Mouse (Mus musculus) gastrocnemius, postnatal 36 days (tissue): ENCODE data around the gene Rassf7. TPM values are rescaled to one million over a fixed set of nuclear protein-coding genes. Genes with fewer than 3 reads are reported as not detected.

Source experiments
- DNase-seq, 2 experiments: peaks; one replicate each; pipeline ENCODE4 v3.0.0; 2022
- intact Hi-C: fragments of 180-260 bp; cut with DNase I; formaldehyde crosslinking; loops from one replicate; pipeline ENCODE4 v1.15.1; 2025
- total RNA-seq, 2 experiments: library from RNA; stranded (reverse); gene quantifications; 2 replicates each; pipeline ENCODE4 v1.2.3; 2021

The Rassf7 gene
- total RNA-seq, 2 experiments from 2014 or later = 0.59 TPM; not detected in 1

DNA sequence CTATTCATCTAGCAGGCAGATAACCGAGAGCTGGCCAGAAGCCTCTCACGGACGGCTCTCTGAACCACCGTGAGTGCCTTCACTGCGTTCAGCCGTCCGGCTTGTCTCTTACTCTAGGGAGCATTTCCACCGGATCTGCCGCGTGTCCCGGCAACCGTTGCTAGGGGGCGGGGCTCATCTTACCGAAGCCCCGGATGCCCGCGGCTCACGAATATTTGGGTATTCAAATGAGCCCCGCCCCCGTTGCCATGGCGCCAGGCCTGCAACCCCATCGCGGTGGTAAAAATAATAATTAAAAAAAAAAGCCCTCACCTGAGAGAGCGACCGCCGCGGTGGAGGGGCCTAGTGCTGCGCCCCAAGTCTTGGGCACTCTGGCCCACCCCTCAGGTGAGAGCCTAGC, 20.8 kb upstream of the Rassf7 start:
- peak; percentile 74 to 78 for DNase-seq
- intact Hi-C loops = no loop called here

GRCm38 (mm10) chr7:141195754-141196153, 19.9 kb upstream of the Rassf7 start:
- intact Hi-C loops = no loop called here
- DNase-seq = no peak

DNA sequence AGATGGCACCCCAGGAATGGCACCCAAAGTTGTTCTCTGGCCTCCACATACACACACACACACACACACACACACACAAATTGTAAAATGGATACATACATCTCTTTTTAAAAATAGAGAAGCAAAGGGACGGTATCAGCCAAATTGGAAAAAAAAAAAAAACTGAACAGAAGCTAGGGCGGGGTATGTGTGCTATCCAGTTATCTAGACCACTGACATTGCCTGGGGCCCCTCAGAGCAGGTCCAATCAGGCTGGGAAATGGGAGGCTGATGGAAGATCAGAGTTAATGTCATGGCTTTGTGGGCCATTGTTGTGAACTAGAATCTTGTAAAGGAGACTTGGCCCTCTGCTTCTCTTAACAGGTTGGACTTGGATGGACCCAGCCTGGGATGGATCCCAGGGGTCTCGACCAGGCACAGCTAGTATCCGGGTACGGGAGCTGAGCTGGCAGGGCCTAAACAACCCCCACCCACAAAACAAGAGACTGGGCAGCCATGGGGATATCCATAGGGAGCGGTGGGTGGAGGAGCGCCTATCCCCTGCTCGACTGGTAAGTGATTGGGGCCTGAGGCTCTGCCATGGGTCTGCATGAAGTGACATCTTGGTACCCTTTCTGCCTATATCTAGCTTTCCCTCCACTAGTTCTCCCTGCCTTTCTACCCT, 18.9 kb upstream of the Rassf7 start:
- DNase-seq = no peak
- intact Hi-C loops = no loop called here

- DNase-seq = no peak
- intact Hi-C loops = no loop called here
Observed at GRCm38 (mm10) chr7:141198121-141198520, 17.5 kb upstream of the Rassf7 start.

- DNase-seq = no peak
- intact Hi-C loops = no loop called here
Observed at GRCm38 (mm10) chr7:141204546-141204945, 11.1 kb upstream of the Rassf7 start.

GRCm38 (mm10) chr7:141205504-141205903, 10.2 kb upstream of the Rassf7 start:
- no peak for DNase-seq
- intact Hi-C loops = no loop called here

- intact Hi-C loops = no loop called here
- no peak for DNase-seq
Observed at GRCm38 (mm10) chr7:141206182-141206937, 9.3 kb upstream of the Rassf7 start.

DNA sequence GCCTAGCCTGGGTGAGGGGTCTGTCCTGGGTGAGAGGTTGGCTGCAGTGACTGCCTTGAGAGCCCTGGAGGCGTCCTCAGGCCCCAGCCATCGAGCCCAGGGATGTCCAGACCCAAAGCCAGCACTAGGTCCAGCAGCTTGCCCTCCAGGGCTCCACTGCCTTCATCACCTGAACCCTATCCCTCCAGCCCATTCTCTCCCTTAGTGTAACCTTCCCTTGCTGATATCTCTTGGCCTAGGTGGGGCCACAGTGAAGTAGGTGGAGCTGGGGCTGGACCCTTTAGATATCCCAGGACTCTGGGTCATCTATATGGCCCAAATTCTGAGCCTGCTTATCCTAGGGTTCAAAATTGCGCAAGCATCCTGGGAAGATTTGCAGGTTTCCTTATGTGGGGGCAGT, 6.1 kb upstream of the Rassf7 start:
- DNase-seq = no peak
- intact Hi-C loops = no loop called here

DNA sequence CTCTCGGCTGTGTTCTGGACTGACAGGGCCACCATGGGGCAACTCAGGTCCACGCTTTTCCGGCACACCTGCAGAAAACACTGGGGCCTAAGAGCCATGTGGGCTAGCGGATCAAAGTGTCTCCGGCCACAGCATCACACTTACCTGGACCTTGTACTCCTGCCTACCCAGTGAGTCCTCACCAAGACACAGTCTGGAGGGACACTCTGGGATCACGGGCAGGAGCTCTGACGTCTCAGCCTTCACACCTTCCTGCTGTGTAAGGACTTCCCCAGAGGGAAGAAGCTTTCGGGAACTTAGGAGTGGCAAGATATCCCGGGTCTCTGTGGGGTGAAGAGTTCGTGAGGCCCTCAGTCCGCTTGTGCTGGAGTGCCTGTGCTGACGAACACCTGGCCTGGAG, 5.5 kb upstream of the Rassf7 start:
- intact Hi-C loops = no loop called here
- no peak for DNase-seq

- no peak for DNase-seq
- intact Hi-C loops = no loop called here
Observed at GRCm38 (mm10) chr7:141210606-141211131, 5.0 kb upstream of the Rassf7 start.

DNA sequence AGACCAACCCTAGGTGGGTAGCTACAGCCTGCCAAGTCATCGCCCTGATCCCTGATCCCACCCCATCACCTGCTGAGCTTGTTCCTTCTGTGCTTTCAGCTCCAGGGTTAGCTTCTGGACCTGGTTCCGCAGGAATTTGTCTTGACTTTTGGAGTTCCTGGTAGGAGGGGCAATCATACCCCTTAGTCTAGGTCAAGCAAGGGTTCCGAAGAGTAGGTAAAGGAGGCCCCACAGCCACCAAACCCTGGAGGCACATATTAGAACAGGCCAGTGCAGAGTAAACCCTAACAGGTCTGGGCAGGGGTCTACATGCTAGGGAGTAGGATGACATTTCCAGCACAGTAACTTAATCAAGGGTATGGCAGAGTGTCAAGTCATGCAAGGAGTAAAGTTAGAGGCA, 2.5 kb upstream of the Rassf7 start:
- intact Hi-C loops = no loop called here
- DNase-seq = no peak

DNA sequence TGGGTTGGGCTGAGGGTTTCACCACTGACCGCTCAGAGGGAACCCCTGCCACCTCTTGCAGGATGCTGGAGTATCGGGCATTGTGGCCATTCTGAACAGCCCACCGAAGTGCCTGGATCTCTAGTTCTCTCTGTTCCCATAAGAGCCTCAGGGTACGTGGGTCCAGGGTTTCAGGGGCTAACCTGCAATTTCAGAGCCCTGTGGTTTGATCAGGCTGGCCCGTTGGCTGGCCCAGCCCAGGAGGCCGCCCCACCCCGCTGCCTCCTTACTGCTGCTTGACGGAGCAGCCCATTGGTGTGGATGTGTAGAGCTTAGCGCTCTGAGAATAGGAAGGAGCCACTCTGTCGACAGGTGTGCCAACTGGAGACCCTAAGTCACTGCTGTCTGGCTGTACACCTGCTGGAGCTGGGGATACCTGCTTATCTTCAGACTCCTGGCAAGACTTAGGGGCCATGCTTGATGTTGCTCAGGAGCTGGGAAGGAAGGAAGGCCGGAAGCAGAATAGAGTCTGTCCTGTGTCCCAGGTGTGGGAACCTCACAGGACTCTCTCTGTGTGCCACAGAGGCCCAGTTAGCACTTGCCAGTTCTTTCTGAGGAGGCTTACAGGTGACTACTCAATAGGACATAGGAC, 1.9 kb upstream of the Rassf7 start, which contains the start of gene Lmntd2:
TSS of gene Lmntd2 (minus strand) at position 476 of the 631 bp plus-strand sequence.
- intact Hi-C loops = no loop called here
- DNase-seq = no peak

GRCm38 (mm10) chr7:141214310-141214709, 1.4 kb upstream of the Rassf7 start:
- intact Hi-C loops = no loop called here
- no peak for DNase-seq

DNA sequence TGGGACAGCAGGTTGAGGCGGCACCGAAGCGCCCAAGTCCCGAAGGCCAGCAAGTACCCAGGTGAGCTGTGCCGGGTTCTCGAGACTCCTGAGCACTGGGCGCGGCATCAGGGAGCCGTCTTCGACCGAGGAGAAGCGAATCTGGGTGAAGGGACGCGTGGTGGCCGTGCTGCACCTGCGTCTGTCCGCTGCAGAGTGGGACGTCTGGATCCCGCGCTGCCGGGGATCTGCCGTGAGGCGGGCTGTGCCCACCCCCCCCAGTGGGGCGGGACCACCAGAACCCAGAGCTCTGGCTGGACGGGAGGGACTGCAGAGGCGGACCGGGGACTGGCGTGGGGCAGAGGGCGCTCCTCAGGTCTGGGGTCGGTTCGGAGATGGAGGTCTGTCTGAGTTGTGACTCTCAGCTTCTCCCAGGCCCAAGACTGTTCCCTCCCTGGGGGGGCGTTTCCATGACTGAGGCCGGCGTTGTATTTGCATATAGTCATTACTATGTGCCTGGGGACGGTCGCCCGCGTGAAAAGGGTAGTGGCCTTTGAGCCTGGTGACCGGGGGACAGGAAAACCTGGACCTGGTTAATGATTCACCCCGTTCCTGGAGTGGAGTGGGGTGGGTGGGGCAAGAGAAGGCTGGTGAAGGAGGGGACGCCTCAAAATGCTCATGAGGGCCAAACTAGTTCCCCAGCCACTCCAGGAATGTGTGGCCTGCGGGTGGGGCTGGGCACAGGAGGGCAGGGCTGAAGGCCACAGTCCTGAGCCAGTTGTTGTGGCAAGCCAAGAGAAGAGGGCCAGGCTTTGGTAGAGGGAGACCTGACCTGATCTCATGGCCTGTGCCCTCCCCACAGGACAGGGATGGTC, 447 bp downstream of the Rassf7 start:
- DNase-seq = peak in 1 of 2 experiments; percentile 19

DNA sequence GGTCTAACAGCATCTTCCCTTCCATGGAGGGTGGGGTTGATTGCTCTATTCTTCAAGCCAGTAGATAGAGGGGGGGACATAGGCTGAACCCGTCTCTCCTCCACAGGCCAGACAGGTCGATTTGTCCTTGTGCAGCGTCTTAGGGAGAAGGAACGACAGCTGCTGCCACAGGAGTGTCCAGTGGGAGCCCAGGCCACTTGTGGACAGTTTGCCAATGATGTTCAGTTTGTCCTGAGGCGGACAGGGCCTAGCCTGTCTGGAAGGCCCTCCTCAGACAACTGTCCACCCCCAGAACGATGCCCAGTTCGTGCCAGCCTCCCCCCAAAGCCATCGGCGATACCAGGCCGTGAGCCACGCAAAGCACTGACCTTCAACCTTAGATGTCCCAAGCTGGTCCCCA, 1.2 kb downstream of the Rassf7 start:
- DNase-seq = no peak
- intact Hi-C loops = no loop called here

More for the DNA sequence above, 447 bp downstream of the Rassf7 start:
- intact Hi-C loops = no loop called here

- peak in 1 of 2 experiments; percentile 12 for DNase-seq
- intact Hi-C loops = no loop called here
Observed at GRCm38 (mm10) chr7:141217343-141218013, 1.8 kb downstream of the Rassf7 start.

DNA sequence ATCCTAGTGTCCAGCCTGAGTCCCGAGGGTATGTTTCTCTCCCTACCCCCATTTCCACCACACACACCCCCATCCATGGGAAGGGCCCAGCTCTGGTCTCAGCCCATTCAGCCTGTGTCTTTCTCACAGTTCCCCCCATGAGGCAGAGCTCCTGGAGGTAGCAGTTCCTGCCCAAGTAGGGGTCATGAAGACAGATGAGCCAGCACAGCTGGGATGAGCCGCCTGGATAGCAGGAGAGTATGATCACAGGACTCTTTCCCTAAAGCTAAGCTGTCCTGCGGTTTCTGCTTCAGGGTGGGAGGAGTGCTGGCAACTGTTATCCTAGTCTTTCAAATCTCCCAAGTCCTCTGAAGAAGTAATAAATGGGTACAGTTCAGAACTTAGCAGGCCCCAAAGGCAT, 2.5 kb downstream of the Rassf7 start:
- no peak for DNase-seq
- intact Hi-C loops = no loop called here

- intact Hi-C loops = no loop called here
- DNase-seq = no peak
Observed at GRCm38 (mm10) chr7:141218557-141219133, 3.0 kb downstream of the Rassf7 start.

- intact Hi-C loops = no loop called here
- no peak for DNase-seq
Observed at GRCm38 (mm10) chr7:141219558-141220099, 4.0 kb downstream of the Rassf7 start.
